Mouse (Mus musculus): ENCODE measurements around the gene 2810004N23Rik. TPM values are rescaled to one million over a fixed set of nuclear protein-coding genes. Genes with fewer than 3 reads are reported as not detected.
"Not testable (repeated sequence)": the region's sequence is repeated elsewhere in the genome, so short reads cannot be mapped to it uniquely, and the experiment has no call there.

The 2810004N23Rik gene
- total and polyA plus RNA-seq, 3 experiments, result 28.9 to 51.7 (median 47.3) TPM

- no peak overlapping the region for H3K4me3 ChIP-seq
- H3K9ac ChIP-seq (ENCODE audit: low read depth, low read length), result no peak overlapping the region
- H3K4me1 ChIP-seq (ENCODE audit: control insufficient read depth, insufficient read depth, low read length), result peaks cover 6% of the 10 kb centered on the region; the same call in 1 of the 2 replicates
- intact Hi-C loops (cut with DNase I), result no loop called here
- no peaks in the 10 kb centered on the region for H3K27me3 ChIP-seq (ENCODE audit: control insufficient read depth, insufficient read depth, low read length)
- TF ChIP-seq EP300 (IDR thresholded peaks at IDR 0.05; ENCODE audit: insufficient read depth, low read depth, low read length) (0 out of 2 replicates have a peak, but pooled peaks have one; percentile 49), POLR2A (IDR thresholded peaks at IDR 0.05; ENCODE audit: insufficient read depth, low read depth, low read length) (peak; percentile 58), CTCF (IDR thresholded peaks at IDR 0.05) (no peak)
- peak in 1 of 2 experiments; percentile 53 for DNase-seq
- H3K79me2 ChIP-seq (replicated peaks; ENCODE audit: control insufficient read depth, insufficient read depth, low read length), result no peaks in the 10 kb centered on the region; the same call in 1 of the 2 replicates
- H3K27ac ChIP-seq, result peak overlapping the region; percentile 95
- WGBS, result 68% methylated on average over 3 of the region's 3 CpGs
- peaks cover 10% of the 10 kb centered on the region for H3K36me3 ChIP-seq (ENCODE audit: control insufficient read depth, insufficient read depth, low read length)
Measured at GRCm38 (mm10) chr8:124860188-124860587, 2.7 kb downstream of the 2810004N23Rik start.

- peak overlapping the region; percentile 95 for H3K27ac ChIP-seq
Measured at GRCm38 (mm10) chr8:124859466-124859865, 3.5 kb downstream of the 2810004N23Rik start.

GRCm38 (mm10) chr8:124853511-124853910 is 9.4 kb downstream of the 2810004N23Rik start:
- no peak overlapping the region for H3K4me3 ChIP-seq
- TF ChIP-seq EP300 (IDR thresholded peaks at IDR 0.05; ENCODE audit: insufficient read depth, low read depth, low read length), result no peak
- no peak for TF ChIP-seq POLR2A (IDR thresholded peaks at IDR 0.05; ENCODE audit: insufficient read depth, low read depth, low read length)
- TF ChIP-seq CTCF (IDR thresholded peaks at IDR 0.05), result no peak
- no peaks in the 10 kb centered on the region for H3K27me3 ChIP-seq (ENCODE audit: control insufficient read depth, insufficient read depth, low read length)
- peaks cover 2% of the 10 kb centered on the region; the same call in 1 of the 2 replicates for H3K4me1 ChIP-seq (ENCODE audit: control insufficient read depth, insufficient read depth, low read length)
- no peaks in the 10 kb centered on the region; the same call in 1 of the 2 replicates for H3K79me2 ChIP-seq (replicated peaks; ENCODE audit: control insufficient read depth, insufficient read depth, low read length)
- DNase-seq, result no peak
- intact Hi-C loops (cut with DNase I), result no loop called here
- no peak overlapping the region for H3K9ac ChIP-seq (ENCODE audit: low read depth, low read length)
- WGBS, result 94% methylated on average over 1 of the region's 1 CpGs
- H3K27ac ChIP-seq, result no peak overlapping the region
- H3K36me3 ChIP-seq (ENCODE audit: control insufficient read depth, insufficient read depth, low read length), result peaks cover 4% of the 10 kb centered on the region

More at GRCm38 (mm10) chr8:124859466-124859865, 3.5 kb downstream of the 2810004N23Rik start:
- no peaks in the 10 kb centered on the region for H3K27me3 ChIP-seq (ENCODE audit: control insufficient read depth, insufficient read depth, low read length)
- H3K4me3 ChIP-seq, result no peak overlapping the region
- TF ChIP-seq EP300 (IDR thresholded peaks at IDR 0.05; ENCODE audit: insufficient read depth, low read depth, low read length) (0 out of 2 replicates have a peak, but pooled peaks have one; percentile 24), POLR2A (IDR thresholded peaks at IDR 0.05; ENCODE audit: insufficient read depth, low read depth, low read length) (no peak), CTCF (IDR thresholded peaks at IDR 0.05) (peak; percentile 69)
- intact Hi-C loops (cut with DNase I), result no loop called here
- no peak for DNase-seq
- H3K4me1 ChIP-seq (ENCODE audit: control insufficient read depth, insufficient read depth, low read length), result peaks cover 5% of the 10 kb centered on the region; the same call in 1 of the 2 replicates
- H3K9ac ChIP-seq (ENCODE audit: low read depth, low read length), result no peak overlapping the region
- peaks cover 10% of the 10 kb centered on the region for H3K36me3 ChIP-seq (ENCODE audit: control insufficient read depth, insufficient read depth, low read length)
- no peaks in the 10 kb centered on the region; the same call in 1 of the 2 replicates for H3K79me2 ChIP-seq (replicated peaks; ENCODE audit: control insufficient read depth, insufficient read depth, low read length)

GRCm38 (mm10) chr8:124845573-124845972 is 17.3 kb downstream of the 2810004N23Rik start:
- Histone ChIP-seq H3K4me3 (no peak overlapping the region), H3K27ac (no peak overlapping the region; the same call in 1 of the 2 replicates), H3K79me2 (replicated peaks; ENCODE audit: control insufficient read depth, insufficient read depth, low read length) (no peaks in the 10 kb centered on the region), H3K27me3 (ENCODE audit: control insufficient read depth, insufficient read depth, low read length) (no peaks in the 10 kb centered on the region), H3K9ac (ENCODE audit: low read depth, low read length) (no peak overlapping the region), H3K36me3 (ENCODE audit: control insufficient read depth, insufficient read depth, low read length) (peaks cover 4% of the 10 kb centered on the region), H3K4me1 (ENCODE audit: control insufficient read depth, insufficient read depth, low read length) (peaks cover 1% of the 10 kb centered on the region; the same call in 1 of the 2 replicates)
- no peak for DNase-seq
- intact Hi-C loops (cut with DNase I), result no loop called here
- TF ChIP-seq POLR2A (IDR thresholded peaks at IDR 0.05; ENCODE audit: insufficient read depth, low read depth, low read length), result no peak
- TF ChIP-seq EP300 (IDR thresholded peaks at IDR 0.05; ENCODE audit: insufficient read depth, low read depth, low read length), result no peak
- no peak for TF ChIP-seq CTCF (IDR thresholded peaks at IDR 0.05)
- WGBS, result 64% methylated on average over 5 of the region's 5 CpGs

GRCm38 (mm10) chr8:124845131-124845530 is 17.8 kb downstream of the 2810004N23Rik start:
- intact Hi-C loops (cut with DNase I), result no loop called here
- no peak for TF ChIP-seq EP300 (IDR thresholded peaks at IDR 0.05; ENCODE audit: insufficient read depth, low read depth, low read length)
- TF ChIP-seq POLR2A (IDR thresholded peaks at IDR 0.05; ENCODE audit: insufficient read depth, low read depth, low read length), result no peak
- TF ChIP-seq CTCF (IDR thresholded peaks at IDR 0.05), result no peak
- no peaks in the 10 kb centered on the region for H3K27me3 ChIP-seq (ENCODE audit: control insufficient read depth, insufficient read depth, low read length)
- peaks cover 1% of the 10 kb centered on the region; the same call in 1 of the 2 replicates for H3K4me1 ChIP-seq (ENCODE audit: control insufficient read depth, insufficient read depth, low read length)
- H3K36me3 ChIP-seq (ENCODE audit: control insufficient read depth, insufficient read depth, low read length), result peaks cover 4% of the 10 kb centered on the region
- no peak for DNase-seq
- no peak overlapping the region for H3K4me3 ChIP-seq
- WGBS, result 61% methylated on average over 3 of the region's 3 CpGs
- H3K79me2 ChIP-seq (replicated peaks; ENCODE audit: control insufficient read depth, insufficient read depth, low read length), result no peaks in the 10 kb centered on the region
- no peak overlapping the region; the same call in 1 of the 2 replicates for H3K27ac ChIP-seq
- H3K9ac ChIP-seq (ENCODE audit: low read depth, low read length), result no peak overlapping the region

GRCm38 (mm10) chr8:124842929-124843328 is 20.0 kb downstream of the 2810004N23Rik start:
- H3K4me3 ChIP-seq; H3K36me3 ChIP-seq (ENCODE audit: control insufficient read depth, insufficient read depth, low read length); H3K79me2 ChIP-seq (replicated peaks; ENCODE audit: control insufficient read depth, insufficient read depth, low read length); H3K4me1 ChIP-seq (ENCODE audit: control insufficient read depth, insufficient read depth, low read length); intact Hi-C loops (cut with DNase I); DNase-seq; H3K27ac ChIP-seq; H3K9ac ChIP-seq (ENCODE audit: low read depth, low read length); H3K27me3 ChIP-seq (ENCODE audit: control insufficient read depth, insufficient read depth, low read length): not testable (repeated sequence)
- WGBS, result 61% methylated on average over 1 of the region's 1 CpGs

Data from heart, adult 2 months (tissue).